Mouse (Mus musculus) C2C12 (cell line): ENCODE data around the gene Spen.

Source experiments
- CTCF ChIP-seq: IDR thresholded peaks from one replicate; pipeline ENCODE4 v1.5.1; 2011; ENCODE audit not compliant: control insufficient read depth, insufficient read depth, insufficient read length
- FOSL1 ChIP-seq: IDR thresholded peaks from one replicate; pipeline ENCODE4 v1.8.0; 2011; ENCODE audit warnings: mild to moderate bottlenecking, low read length; ENCODE audit not compliant: poor library complexity, insufficient read depth, severe bottlenecking
- MAX ChIP-seq: IDR thresholded peaks from one replicate; pipeline ENCODE4 v1.6.1; 2011; ENCODE audit warnings: mild to moderate bottlenecking, control low read depth
- MYOD1 ChIP-seq: IDR thresholded peaks from one replicate; pipeline ENCODE4 v1.6.1; 2011; ENCODE audit warnings: low read depth; ENCODE audit not compliant: control insufficient read depth, insufficient read length
- MYOG ChIP-seq: IDR thresholded peaks from one replicate; pipeline ENCODE4 v1.6.1; 2011; ENCODE audit not compliant: control insufficient read depth, insufficient read length; ENCODE audit errors: extremely low read depth
- USF1 ChIP-seq: IDR thresholded peaks from one replicate; pipeline ENCODE4 v1.6.1; 2011; ENCODE audit warnings: low read depth, mild to moderate bottlenecking, control low read depth, moderate library complexity

GRCm38 (mm10) chr4:141573359-141573966 is 35.1 kb upstream of the Spen start:
- no peak for TF ChIP-seq CTCF
- TF ChIP-seq MAX: no peak
- no peak for TF ChIP-seq MYOG
- no peak for TF ChIP-seq USF1
- no peak for TF ChIP-seq MYOD1
- no peak for TF ChIP-seq FOSL1
